Mouse (Mus musculus): Measurements from ENCODE around the gene Cyb5r3. TPM values are rescaled to one million over a fixed set of nuclear protein-coding genes. Genes with fewer than 3 reads are reported as not detected.

The Cyb5r3 gene
- total and polyA plus RNA-seq, 3 experiments, result 22.6 to 67.0 TPM; not detected in 1

DNA sequence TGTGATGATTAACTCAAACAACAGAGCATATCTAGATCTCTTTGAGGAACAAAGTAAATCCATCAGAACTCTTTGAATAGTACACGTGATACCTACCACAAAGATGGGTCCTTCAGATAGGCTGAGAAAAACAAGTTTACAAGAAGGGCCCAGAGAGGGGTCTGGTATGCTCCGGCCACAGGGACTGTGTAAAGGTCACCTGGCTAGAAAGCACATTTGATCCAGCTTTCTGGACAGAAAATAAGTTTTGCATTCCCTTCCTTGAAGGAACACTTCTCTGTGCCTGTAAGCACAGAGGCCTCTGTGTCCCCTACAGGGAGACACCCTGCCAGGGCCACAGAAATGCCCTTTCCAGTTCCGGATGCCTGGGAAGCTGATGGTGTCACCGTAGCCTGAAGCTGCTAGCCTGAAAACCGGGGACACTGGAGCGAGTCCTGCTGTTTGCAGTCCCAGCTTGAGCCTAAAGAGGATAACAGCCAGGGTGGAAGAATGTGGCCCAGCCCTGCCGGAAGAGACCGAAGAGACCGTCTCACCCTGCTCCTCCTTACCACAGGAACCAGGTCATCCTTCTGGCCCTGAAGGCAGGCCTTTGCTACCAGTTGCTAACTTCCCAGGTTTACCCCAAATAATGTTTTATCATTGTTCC lies 48.1 kb upstream of the Cyb5r3 start:
- H3K27me3 ChIP-seq (ENCODE audit: control insufficient read depth in 1 of 2, insufficient read depth in 2 of 2, low read length in 2 of 2), result peaks cover 1 to 4% of the 10 kb centered on the region in 2 experiments; a peak in 1 of 4 replicates
- H3K4me1 ChIP-seq (ENCODE audit: control insufficient read depth in 1 of 2, insufficient read depth in 2 of 2, low read length in 2 of 2), result no peaks in the 10 kb centered on the region
- H3K79me2 ChIP-seq (ENCODE audit: control insufficient read depth, insufficient read depth, low read length, poor library complexity), result no peaks in the 10 kb centered on the region
- H3K36me3 ChIP-seq (ENCODE audit: control insufficient read depth in 1 of 2, insufficient read depth in 2 of 2, low read length in 2 of 2), result no peaks in the 10 kb centered on the region
- H3K9me3 ChIP-seq (replicated peaks; ENCODE audit: insufficient read depth, low read length), result no peaks in the 10 kb centered on the region
- no peak overlapping the region for H3K9ac ChIP-seq (ENCODE audit: control insufficient read depth, low read depth, low read length, poor library complexity, severe bottlenecking)
- H3K4me3 ChIP-seq (ENCODE audit: control insufficient read depth in 1 of 2, insufficient read depth in 1 of 2, low read depth in 2 of 2, low read length in 2 of 2), result no peak overlapping the region
- no peak for DNase-seq (ENCODE audit: low read depth, low spot score)
- H3K27ac ChIP-seq (ENCODE audit: control insufficient read depth, low read depth, low read length), result no peak overlapping the region
- TF ChIP-seq MAX (IDR thresholded peaks at IDR 0.05; ENCODE audit: low read length) (no peak), MYC (IDR thresholded peaks at IDR 0.05; ENCODE audit: low read depth, low read length) (no peak), MEF2A (IDR thresholded peaks at IDR 0.05; ENCODE audit: extremely low read depth, insufficient replicate concordance, low read depth, low read length, poor library complexity, severe bottlenecking) (no peak), BHLHE40 (IDR thresholded peaks at IDR 0.05; ENCODE audit: borderline replicate concordance, low read depth, low read length) (no peak), ETS1 (IDR thresholded peaks at IDR 0.05; ENCODE audit: low read depth, low read length) (no peak), EP300 (IDR thresholded peaks at IDR 0.05; ENCODE audit: low read depth in 1 of 2, low read length in 2 of 2) (no peak), NRF1 (IDR thresholded peaks at IDR 0.05; ENCODE audit: insufficient read depth, low read depth, low read length, poor library complexity, severe bottlenecking) (no peak), RAD21 (IDR thresholded peaks at IDR 0.05; ENCODE audit: low read depth, low read length) (no peak), TCF12 (IDR thresholded peaks at IDR 0.05; ENCODE audit: low read depth, low read length) (no peak), TBP (IDR thresholded peaks at IDR 0.05; ENCODE audit: low read depth, low read length) (no peak), SMC3 (IDR thresholded peaks at IDR 0.05; ENCODE audit: low read depth, low read length) (no peak), ELF1 (IDR thresholded peaks at IDR 0.05; ENCODE audit: low read depth, low read length) (no peak), USF2 (IDR thresholded peaks at IDR 0.05; ENCODE audit: borderline replicate concordance in 1 of 2, insufficient read depth in 1 of 2, low read depth in 1 of 2, low read length in 2 of 2) (no peak), CHD1 (IDR thresholded peaks at IDR 0.05; ENCODE audit: low read depth, low read length) (no peak), GABPA (IDR thresholded peaks at IDR 0.05; ENCODE audit: low read depth, low read length) (no peak), E2F4 (IDR thresholded peaks at IDR 0.05; ENCODE audit: borderline replicate concordance, low read depth, low read length) (no peak), MXI1 (IDR thresholded peaks at IDR 0.05; ENCODE audit: low read depth, low read length) (no peak), HCFC1 (IDR thresholded peaks at IDR 0.05; ENCODE audit: low read depth, low read length) (no peak)
